Comparison of ENCODE assay signal across 8 mouse cellular contexts in genomic region chr2:13010030-13010459, GRCm38 (mm10). TPM values are rescaled to one million over a fixed set of nuclear protein-coding genes. Genes with fewer than 3 reads are reported as not detected.
A peak's percentile ranks its signal among the peaks of the same experiment; 100 is the strongest.
DNase-seq lines count a peak whose midpoint lies in the region; ATAC-seq and TF ChIP-seq lines count a peak whose summit lies in the region.

No protein-coding gene starts in this region.

- no peaks in the 10 kb centered on the region for H3K9me3 ChIP-seq in lung, postnatal 0 days (ENCODE audit: low read length)
- H3K9me3 ChIP-seq in hindbrain, embryonic 10.5 days: no peaks in the 10 kb centered on the region
- no peaks in the 10 kb centered on the region for H3K9me3 ChIP-seq in limb, embryonic 12.5 days

- ATAC-seq in lung, postnatal 0 days: no peak
- ATAC-seq in limb, embryonic 12.5 days (ENCODE audit: insufficient number of reproducible peaks, insufficient read depth, low FRiP score, low TSS enrichment, low read depth): peak; percentile 53

- H3K27me3 ChIP-seq in lung, postnatal 0 days (replicated peaks; ENCODE audit: insufficient read depth, low read length): peaks cover 27% of the 10 kb centered on the region
- H3K27me3 ChIP-seq in hindbrain, embryonic 10.5 days (ENCODE audit: insufficient read depth, poor library complexity, severe bottlenecking): peaks cover 67% of the 10 kb centered on the region
- H3K27me3 ChIP-seq in limb, embryonic 12.5 days: peaks cover 52% of the 10 kb centered on the region

- H3K4me1 ChIP-seq in lung, postnatal 0 days (ENCODE audit: insufficient read depth, low read depth, low read length): peaks cover 12% of the 10 kb centered on the region; the same call in 1 of the 2 replicates
- peaks cover 30% of the 10 kb centered on the region for H3K4me1 ChIP-seq in hindbrain, embryonic 10.5 days (replicated peaks)
- H3K4me1 ChIP-seq in limb, embryonic 12.5 days (replicated peaks): peaks cover 19% of the 10 kb centered on the region

- no peak overlapping the region for H3K27ac ChIP-seq in lung, postnatal 0 days (ENCODE audit: low read length)
- peak overlapping the region; percentile 83 for H3K27ac ChIP-seq in hindbrain, embryonic 10.5 days
- H3K27ac ChIP-seq in limb, embryonic 12.5 days: no peak overlapping the region

- peak overlapping the region; percentile 51 for H3K4me3 ChIP-seq in lung, postnatal 0 days (ENCODE audit: low read depth, low read length)
- H3K4me3 ChIP-seq in hindbrain, embryonic 10.5 days: peak overlapping the region; percentile 72
- H3K4me3 ChIP-seq in limb, embryonic 12.5 days (replicated peaks): peak overlapping the region; percentile 60

- DNase-seq in adrenal gland, postnatal 25 days: peak; percentile 3
- no peak for DNase-seq in adrenal gland, adult 8-10 months
- no peak for DNase-seq in lung, postnatal 0 days (ENCODE audit: low spot score)
- no peak for DNase-seq in lung, adult 18-20 months
- peak; percentile 30 for DNase-seq in hindbrain, embryonic 10.5 days (ENCODE audit: low spot score)
- DNase-seq in right cerebral cortex, postnatal 10 days (ENCODE audit: low spot score in 2 of 2): peak; percentile 26 to 34
- DNase-seq in Muller cell, postnatal 12 days (ENCODE audit: inconsistent ontology term): no peak

- no peak for TF ChIP-seq CTCF in lung, postnatal 0 days (IDR thresholded peaks at IDR 0.05)

- H3K36me3 ChIP-seq in lung, postnatal 0 days (ENCODE audit: insufficient read depth, low read length): no peaks in the 10 kb centered on the region
- H3K36me3 ChIP-seq in hindbrain, embryonic 10.5 days: no peaks in the 10 kb centered on the region
- H3K36me3 ChIP-seq in limb, embryonic 12.5 days: no peaks in the 10 kb centered on the region

- H3K9ac ChIP-seq in lung, postnatal 0 days (replicated peaks; ENCODE audit: low read depth): no peak overlapping the region
- H3K9ac ChIP-seq in limb, embryonic 12.5 days (replicated peaks): peak overlapping the region; percentile 59

- no peak for TF ChIP-seq EP300 in lung, postnatal 0 days (IDR thresholded peaks at IDR 0.05)

- H3K4me2 ChIP-seq in lung, postnatal 0 days (replicated peaks; ENCODE audit: low read depth, low read length): peak overlapping the region; percentile 90
- peak overlapping the region; percentile 99 for H3K4me2 ChIP-seq in limb, embryonic 12.5 days

- WGBS in lung, postnatal 0 days: 1% methylated on average over 31 of the region's 31 CpGs
- WGBS in hindbrain, embryonic 10.5 days: 2% methylated on average over 31 of the region's 31 CpGs
- under 1% methylated on average over 31 of the region's 31 CpGs for WGBS in limb, embryonic 12.5 days

RNA-seq across cellular contexts. Expression of gene C1ql3, which starts 1.6 kb away (rescaled TPM):
- not detected in 2 replicates for total RNA-seq in adrenal gland, postnatal 25 days (2021)
- under 1 TPM in 2 of 4 experiments, not detected in 2; 0.10 to 0.18 TPM for total RNA-seq in adrenal gland, adult 8-10 months (2022)
- 0.10 and 0.12 TPM in 2 replicates for polyA plus RNA-seq in lung, postnatal 0 days (2015; fragmentation: Nextera tagmentation; extraction: Ambion mirVana)
- 3.6 and 5.7 TPM in 2 replicates for polyA plus RNA-seq in hindbrain, embryonic 10.5 days (2016; fragmentation: Nextera tagmentation; extraction: Ambion mirVana)
- polyA plus RNA-seq in limb, embryonic 12.5 days (2016; fragmentation: Nextera tagmentation; extraction: Ambion mirVana): 1.2 and 1.4 TPM in 2 replicates

Comparison
In these comparisons a context has a peak if more than half of its experiments do, and no peak if none do; other contexts are left out.
1. DNase-seq: peak in adrenal gland, postnatal 25 days (single experiment), hindbrain, embryonic 10.5 days (single experiment) and right cerebral cortex, postnatal 10 days (2 of 2); none in adrenal gland, adult 8-10 months (single experiment), lung, postnatal 0 days (single experiment), lung, adult 18-20 months (0 of 2) and Muller cell, postnatal 12 days (single experiment).
2. Peak in every context shown above with its lines, with median percentiles within 50 percentile points of each other: H3K4me3 ChIP-seq.